Mouse (Mus musculus): ENCODE results near the gene Ngef.

GRCm38 (mm10) chr1:87525041-87525440 is 48.6 kb downstream of the Ngef start:
- TF ChIP-seq GATA2 (IDR thresholded peaks at IDR 0.05; ENCODE audit: borderline replicate concordance, low read depth, low read length) (no peak), CTCF (IDR thresholded peaks at IDR 0.05; ENCODE audit: low read depth, low read length) (no peak), GATA1 (IDR thresholded peaks at IDR 0.05; ENCODE audit: borderline replicate concordance, low read length) (no peak), POLR2AphosphoS5 (IDR thresholded peaks at IDR 0.05; ENCODE audit: insufficient replicate concordance, low read depth, low read length) (no peak)
